7 mouse cellular contexts compared by ENCODE assay signal in genomic region chr7:79515221-79515743, GRCm38 (mm10). TPM values are rescaled to one million over a fixed set of nuclear protein-coding genes. Genes with fewer than 3 reads are reported as not detected.
DNase-seq lines count a peak whose midpoint lies in the region; ATAC-seq lines count a peak whose summit lies in the region.

No protein-coding gene starts in this region.

- H3K4me2 ChIP-seq in lung, embryonic 15.5 days: peak overlapping the region; percentile 59
- peak overlapping the region; percentile 70 for H3K4me2 ChIP-seq in embryonic facial prominence, embryonic 13.5 days
- peak overlapping the region; percentile 80 for H3K4me2 ChIP-seq in intestine, embryonic 16.5 days (ENCODE audit: low read depth, low read length)

- H3K4me3 ChIP-seq in lung, embryonic 15.5 days: peak overlapping the region; percentile 33
- H3K4me3 ChIP-seq in embryonic facial prominence, embryonic 13.5 days: peak overlapping the region; percentile 47
- peak overlapping the region; percentile 49 for H3K4me3 ChIP-seq in intestine, embryonic 16.5 days (ENCODE audit: low read length)

- DNase-seq in lung, postnatal 36 days: no peak
- DNase-seq in right cerebral cortex, postnatal 25 days: peak; percentile 64
- no peak for DNase-seq in gastrocnemius, adult 8-10 months (ENCODE audit: low spot score in 2 of 2)
- DNase-seq in urinary bladder, postnatal 36 days (ENCODE audit: low spot score in 2 of 2): no peak

- no peaks in the 10 kb centered on the region for H3K36me3 ChIP-seq in lung, embryonic 15.5 days
- no peaks in the 10 kb centered on the region for H3K36me3 ChIP-seq in embryonic facial prominence, embryonic 13.5 days
- H3K36me3 ChIP-seq in intestine, embryonic 16.5 days (ENCODE audit: control insufficient read depth, insufficient read depth, low read length): no peaks in the 10 kb centered on the region

- peaks cover 91% of the 10 kb centered on the region for H3K27me3 ChIP-seq in lung, embryonic 15.5 days
- peaks cover 99% of the 10 kb centered on the region for H3K27me3 ChIP-seq in embryonic facial prominence, embryonic 13.5 days
- H3K27me3 ChIP-seq in intestine, embryonic 16.5 days (replicated peaks; ENCODE audit: control insufficient read depth, insufficient read depth, low read length): peaks cover 80% of the 10 kb centered on the region

- H3K27ac ChIP-seq in lung, embryonic 15.5 days: no peak overlapping the region
- no peak overlapping the region for H3K27ac ChIP-seq in embryonic facial prominence, embryonic 13.5 days
- H3K27ac ChIP-seq in intestine, embryonic 16.5 days (ENCODE audit: low read length): no peak overlapping the region

- H3K4me1 ChIP-seq in lung, embryonic 15.5 days: peaks cover 13% of the 10 kb centered on the region
- H3K4me1 ChIP-seq in embryonic facial prominence, embryonic 13.5 days: peaks cover 18% of the 10 kb centered on the region
- H3K4me1 ChIP-seq in intestine, embryonic 16.5 days (ENCODE audit: control insufficient read depth, insufficient read depth, low read length): 0 out of 2 replicates have a peak, but pooled peaks cover 1% of the 10 kb centered on the region

- 2% methylated on average over 55 of the region's 57 CpGs for WGBS in lung, embryonic 15.5 days
- WGBS in embryonic facial prominence, embryonic 13.5 days: 2% methylated on average over 56 of the region's 57 CpGs
- 1% methylated on average over 55 of the region's 57 CpGs for WGBS in intestine, embryonic 16.5 days

- no peaks in the 10 kb centered on the region for H3K9me3 ChIP-seq in lung, embryonic 15.5 days
- no peaks in the 10 kb centered on the region for H3K9me3 ChIP-seq in embryonic facial prominence, embryonic 13.5 days
- no peaks in the 10 kb centered on the region for H3K9me3 ChIP-seq in intestine, embryonic 16.5 days (ENCODE audit: control insufficient read depth, low read length)

- H3K9ac ChIP-seq in lung, embryonic 15.5 days: peak overlapping the region; percentile 0; the same call in 1 of the 2 replicates
- peak overlapping the region; percentile 62; the same call in 1 of the 2 replicates for H3K9ac ChIP-seq in embryonic facial prominence, embryonic 13.5 days
- H3K9ac ChIP-seq in intestine, embryonic 16.5 days (ENCODE audit: low read depth, low read length): peak overlapping the region; percentile 52; the same call in 1 of the 2 replicates

- no peak for ATAC-seq in lung, embryonic 15.5 days (ENCODE audit: borderline replicate concordance, extremely low read depth, low FRiP score, low TSS enrichment)
- ATAC-seq in embryonic facial prominence, embryonic 13.5 days (ENCODE audit: insufficient number of reproducible peaks, insufficient read depth, low FRiP score, low TSS enrichment, low read depth): no peak
- no peak for ATAC-seq in intestine, embryonic 16.5 days

RNA-seq across cellular contexts. Expression of gene Polg, which starts 49.1 kb away (rescaled TPM):
- polyA plus RNA-seq in lung, embryonic 15.5 days (2015; fragmentation: Nextera tagmentation; extraction: Ambion mirVana): 44.6 and 47.2 TPM in 2 replicates
- 28.8 and 33.0 TPM in 2 replicates for polyA plus RNA-seq in embryonic facial prominence, embryonic 13.5 days (2015; fragmentation: Nextera tagmentation; extraction: Ambion mirVana)
- polyA plus RNA-seq in intestine, embryonic 16.5 days (2015; fragmentation: Nextera tagmentation; extraction: Ambion mirVana): 39.1 and 42.8 TPM in 2 replicates
- 10 to 100 TPM; 26.0 to 43.5 (median 38.1) TPM for total RNA-seq in gastrocnemius, adult 8-10 months (2022)

Comparison
In these comparisons a context has a peak if more than half of its experiments do, and no peak if none do; other contexts are left out.
1. H3K9ac ChIP-seq: peak in every context shown above with its lines; median percentile 62 in embryonic facial prominence, embryonic 13.5 days; 52 in intestine, embryonic 16.5 days; 0 in lung, embryonic 15.5 days.